Mouse (Mus musculus) limb, embryonic 11.5 days (tissue): ENCODE results near the gene Lsr. TPM values are rescaled to one million over a fixed set of nuclear protein-coding genes. Genes with fewer than 3 reads are reported as not detected.

ENCODE experiments used
- ATAC-seq: fragments of 200-750 bp; cut with Nextera tagmentation; 2 replicates; pipeline ENCODE4 v1.8.0; 2017; ENCODE audit warnings: low read depth; ENCODE audit not compliant: insufficient number of reproducible peaks, low FRiP score, low TSS enrichment
- DNase-seq: peaks from one replicate; pipeline ENCODE4 v3.0.0-alpha.2; 2015; ENCODE audit warnings: low spot score
- H3K27ac ChIP-seq: fragments of 300-500 bp; sonication (generic); replicated peaks from 2 replicates; pipeline ENCODE4 v1.5.1; 2014; ENCODE audit warnings: low read depth, mild to moderate bottlenecking, low read length
- H3K27me3 ChIP-seq: fragments of 300-500 bp; sonication (generic); 2 replicates; pipeline ENCODE4 v1.6.1; 2014; ENCODE audit warnings: mild to moderate bottlenecking, low read length, mixed read lengths; ENCODE audit not compliant: control insufficient read depth, insufficient read depth
- H3K36me3 ChIP-seq: fragments of 300-500 bp; sonication (generic); 2 replicates; pipeline ENCODE4 v1.6.1; 2014; ENCODE audit warnings: mild to moderate bottlenecking, low read length, moderate library complexity, mixed read lengths; ENCODE audit not compliant: control insufficient read depth, insufficient read depth
- H3K4me1 ChIP-seq: fragments of 300-500 bp; sonication (generic); 2 replicates; pipeline ENCODE4 v1.6.1; 2014; ENCODE audit warnings: low read length, mixed read lengths; ENCODE audit not compliant: control insufficient read depth, insufficient read depth
- H3K4me2 ChIP-seq: fragments of 300-500 bp; sonication (generic); 2 replicates; pipeline ENCODE4 v1.6.1; 2014; ENCODE audit warnings: low read depth, mild to moderate bottlenecking, moderate library complexity; ENCODE audit not compliant: severe bottlenecking
- H3K4me3 ChIP-seq: fragments of 300-500 bp; sonication (generic); 2 replicates; pipeline ENCODE4 v1.5.1; 2014; ENCODE audit warnings: low read depth, low read length
- H3K9ac ChIP-seq: fragments of 300-500 bp; sonication (generic); 2 replicates; pipeline ENCODE4 v1.6.1; 2014; ENCODE audit warnings: mild to moderate bottlenecking, low read length
- H3K9me3 ChIP-seq: fragments of 300-500 bp; sonication (generic); 2 replicates; pipeline ENCODE4 v1.6.1; 2016; ENCODE audit warnings: low read length; ENCODE audit not compliant: control insufficient read depth
- WGBS: fragments of 180-500 bp; shearing (Covaris S2); extraction: QIAGEN DNeasy Blood & Tissue Kit; methylation state at CpG from one replicate; pipeline ENCODE4 v1.1.7; 2014; 5-methylcytosine and 5-hydroxymethylcytosine counted together
- polyA plus RNA-seq: library from polyadenylated mRNA; unstranded; fragments of >200 nt; fragmentation: Nextera tagmentation; extraction: Ambion mirVana; gene quantifications from 2 replicates; pipeline ENCODE4 v1.2.1, GENCODE M21; 2014

Gene Lsr
- polyA plus RNA-seq, 1 experiment from 2014 or later: 27.5 TPM

DNA sequence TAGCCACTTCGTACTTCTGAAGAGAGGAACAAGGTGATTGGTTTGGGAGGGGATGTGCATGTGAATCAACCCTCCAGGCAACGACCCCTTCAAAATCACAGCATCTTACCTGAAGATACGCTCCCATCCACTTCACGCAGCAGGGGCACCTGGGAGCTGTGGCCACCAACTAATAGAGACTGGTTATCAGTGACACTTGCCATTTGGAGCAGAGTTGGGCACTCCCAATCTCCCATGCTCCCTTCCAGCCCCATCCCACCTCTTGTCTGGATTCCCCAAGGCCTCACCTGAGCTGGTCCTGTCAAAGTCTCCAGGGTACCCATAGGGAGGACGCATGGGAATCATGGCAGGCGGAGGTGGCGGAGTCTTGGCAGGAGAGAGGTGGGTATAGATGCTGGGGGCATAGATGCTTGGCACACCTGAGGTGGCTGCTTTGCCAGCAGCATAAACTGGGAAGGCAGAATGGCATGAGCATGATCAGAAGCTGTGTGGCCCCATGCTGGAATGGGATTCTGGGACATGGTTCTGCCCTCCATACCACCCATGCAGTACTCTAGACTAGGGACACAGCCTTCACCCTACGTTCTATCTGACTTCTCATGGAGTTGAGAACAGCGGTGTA, 14.3 kb downstream of the Lsr start:
- H3K36me3 ChIP-seq: peaks cover 3% of the 10 kb centered on the region; the same call in 1 of the 2 replicates
- peaks cover 3% of the 10 kb centered on the region; the same call in 1 of the 2 replicates for H3K4me1 ChIP-seq
- no peaks in the 10 kb centered on the region for H3K27me3 ChIP-seq
- no peak overlapping the region for H3K4me2 ChIP-seq
- no peaks in the 10 kb centered on the region; the same call in 1 of the 2 replicates for H3K9me3 ChIP-seq
- DNase-seq (no peak), ATAC-seq (no peak)
- no peak overlapping the region for H3K9ac ChIP-seq
- 97% methylated on average over 9 of the region's 9 CpGs for WGBS
- H3K27ac ChIP-seq: no peak overlapping the region
- no peak overlapping the region for H3K4me3 ChIP-seq

DNA sequence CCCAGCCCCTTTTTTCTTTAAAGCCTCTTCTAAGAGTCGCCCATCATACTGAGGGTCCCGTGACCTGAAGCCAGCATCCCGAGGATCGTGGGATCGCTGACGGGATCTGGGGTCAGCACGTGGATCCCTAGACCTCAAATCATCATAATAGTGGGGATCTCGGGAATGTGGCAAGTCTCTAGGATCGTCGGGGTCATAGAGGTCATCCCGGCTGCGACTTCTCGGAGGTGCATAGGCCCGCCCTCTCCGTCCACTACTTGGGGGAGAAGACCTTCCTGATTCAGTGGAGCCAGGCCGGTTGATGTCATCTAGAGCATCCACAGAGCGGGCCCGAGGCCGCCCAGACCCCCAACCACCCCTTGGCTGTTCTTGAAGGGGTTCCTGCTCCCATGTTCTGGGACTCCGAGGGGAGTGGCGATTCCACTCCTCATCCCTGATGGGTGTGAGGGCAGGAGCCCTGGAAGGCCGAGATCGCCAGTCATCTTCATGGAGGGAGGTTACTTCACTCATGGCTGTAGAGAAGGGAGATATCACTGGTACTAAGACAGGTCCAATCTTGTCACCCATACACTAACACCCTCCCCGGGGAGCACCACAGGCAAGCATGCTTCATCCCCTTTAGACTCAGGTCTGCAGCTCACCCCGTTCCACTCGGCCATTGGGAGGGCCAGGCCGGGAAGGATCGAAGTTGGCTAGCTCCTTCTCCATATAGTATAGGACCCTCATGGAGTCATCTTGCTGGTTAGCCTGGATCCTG, 15.0 kb downstream of the Lsr start:
- 75% methylated on average over 28 of the region's 28 CpGs for WGBS
- peak overlapping the region; percentile 97; the same call in 1 of the 2 replicates for H3K27ac ChIP-seq
- H3K4me3 ChIP-seq: peak overlapping the region; percentile 83
- H3K9ac ChIP-seq: peak overlapping the region; percentile 96
- no peaks in the 10 kb centered on the region for H3K27me3 ChIP-seq
- H3K4me2 ChIP-seq: peak overlapping the region; percentile 91
- no peak for ATAC-seq
- H3K9me3 ChIP-seq: no peaks in the 10 kb centered on the region; the same call in 1 of the 2 replicates
- peaks cover 7% of the 10 kb centered on the region; the same call in 1 of the 2 replicates for H3K36me3 ChIP-seq
- peak; percentile 28 for DNase-seq
- H3K4me1 ChIP-seq: peaks cover 3% of the 10 kb centered on the region; the same call in 1 of the 2 replicates

DNA sequence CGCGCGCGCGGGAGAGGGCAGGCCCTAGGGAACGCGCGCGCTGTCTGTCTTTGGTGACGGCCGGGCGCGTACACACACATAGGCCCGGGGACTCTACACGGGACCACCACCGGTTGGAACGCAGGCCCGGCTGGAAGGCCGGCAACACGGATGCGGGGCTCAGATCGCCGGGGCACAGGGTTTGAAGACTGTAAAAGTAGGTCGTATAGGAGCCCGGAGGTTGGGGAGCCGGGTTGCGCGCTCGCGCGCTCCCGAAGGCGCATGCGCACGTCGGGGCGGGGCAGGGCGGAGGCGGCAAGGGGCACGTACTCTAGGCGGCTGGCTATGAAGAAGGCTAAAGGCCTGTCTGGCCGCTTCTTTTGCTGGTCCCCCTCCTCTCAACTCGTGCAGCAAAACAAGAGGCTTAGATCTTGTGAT, 15.9 kb downstream of the Lsr start:
- Histone ChIP-seq H3K9ac (peak overlapping the region; percentile 96), H3K4me3 (peak overlapping the region; percentile 83), H3K9me3 (no peaks in the 10 kb centered on the region; the same call in 1 of the 2 replicates), H3K4me1 (peaks cover 3% of the 10 kb centered on the region; the same call in 1 of the 2 replicates), H3K27me3 (no peaks in the 10 kb centered on the region), H3K4me2 (peak overlapping the region; percentile 91), H3K36me3 (peaks cover 13% of the 10 kb centered on the region; the same call in 1 of the 2 replicates), H3K27ac (peak overlapping the region; percentile 97)
- ATAC-seq (peak; percentile 44; the same call in 1 of the 2 replicates), DNase-seq (peak; percentile 92)
- under 1% methylated on average over 40 of the region's 43 CpGs for WGBS

DNA sequence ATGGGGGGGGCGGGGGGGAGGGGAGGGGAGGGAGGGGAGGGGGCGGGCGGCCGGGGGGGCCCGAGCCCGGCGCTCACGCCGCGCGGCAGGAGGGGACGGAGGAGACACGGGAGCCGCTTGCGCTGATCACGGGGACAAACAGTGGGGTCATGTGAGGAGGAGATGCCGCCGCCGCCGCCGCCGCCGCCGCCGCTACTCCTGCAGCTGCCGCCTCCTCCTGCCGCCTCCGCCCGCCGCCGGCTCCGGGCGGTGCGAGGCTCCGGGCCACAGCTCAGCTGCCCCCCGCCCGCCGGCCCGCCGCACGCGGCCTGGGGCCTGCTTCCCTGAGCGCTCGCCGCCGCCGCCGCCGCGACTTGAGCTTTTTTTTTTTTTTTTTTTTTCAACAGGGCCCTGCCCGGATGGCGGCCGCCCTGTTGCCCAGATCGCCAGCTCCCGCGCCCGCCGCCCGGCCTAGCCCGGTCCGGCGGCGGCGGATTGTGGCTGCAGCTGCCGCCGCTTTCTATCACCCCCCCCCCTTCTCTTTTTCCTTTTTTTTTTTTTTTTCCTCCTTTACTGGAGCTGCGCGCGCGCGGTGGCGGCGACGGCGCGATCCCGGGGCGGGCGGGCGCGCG, 16.4 kb downstream of the Lsr start, which contains the start of gene Usf2:
Gene Usf2, minus strand, starts transcription at position 48 of the 611 bp plus-strand sequence.
- 0% methylated on average over 31 of the region's 82 CpGs for WGBS
- Histone ChIP-seq H3K4me1 (peaks cover 3% of the 10 kb centered on the region; the same call in 1 of the 2 replicates), H3K9ac (peak within 1 kb of the TSS; percentile 96), H3K9me3 (no peaks in the 10 kb centered on the region; the same call in 1 of the 2 replicates), H3K27ac (peak within 1 kb of the TSS; percentile 97), H3K36me3 (peaks cover 18% of the 10 kb centered on the region), H3K4me2 (peak within 1 kb of the TSS; percentile 91), H3K27me3 (no peaks in the 10 kb centered on the region), H3K4me3 (peak within 1 kb of the TSS; percentile 83)
- ATAC-seq (peak; percentile 21; the same call in 1 of the 2 replicates), DNase-seq (peak; percentile 82)

DNA sequence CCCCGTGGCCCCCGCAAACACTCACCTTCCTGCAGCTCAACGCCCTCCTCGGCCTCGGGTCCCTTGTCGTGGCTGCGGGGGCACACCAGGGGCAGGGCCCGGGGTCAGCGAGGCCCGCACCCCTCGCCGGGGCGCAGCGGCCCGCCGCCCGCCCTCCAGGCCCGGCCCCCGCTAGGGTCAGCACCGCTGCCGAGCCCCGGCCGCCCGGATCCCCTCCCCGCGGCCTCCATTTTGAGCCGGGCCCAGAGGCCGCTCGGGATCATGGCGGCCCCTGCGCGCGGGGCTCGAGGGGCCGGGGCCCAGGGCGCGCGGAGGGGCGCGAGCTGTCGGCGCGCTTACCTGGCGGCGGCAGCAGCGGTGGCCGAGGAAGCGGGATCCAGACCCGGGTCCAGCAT, 16.9 kb downstream of the Lsr start:
- peaks cover 3% of the 10 kb centered on the region; the same call in 1 of the 2 replicates for H3K4me1 ChIP-seq
- peak overlapping the region; percentile 96 for H3K9ac ChIP-seq
- no peak for DNase-seq
- peak overlapping the region; percentile 91 for H3K4me2 ChIP-seq
- WGBS: under 1% methylated on average over 37 of the region's 49 CpGs
- peaks cover 19% of the 10 kb centered on the region for H3K36me3 ChIP-seq
- H3K27me3 ChIP-seq: no peaks in the 10 kb centered on the region
- peak overlapping the region; percentile 97 for H3K27ac ChIP-seq
- H3K4me3 ChIP-seq: peak overlapping the region; percentile 83
- H3K9me3 ChIP-seq: no peaks in the 10 kb centered on the region; the same call in 1 of the 2 replicates
- peak; percentile 15 for ATAC-seq

DNA sequence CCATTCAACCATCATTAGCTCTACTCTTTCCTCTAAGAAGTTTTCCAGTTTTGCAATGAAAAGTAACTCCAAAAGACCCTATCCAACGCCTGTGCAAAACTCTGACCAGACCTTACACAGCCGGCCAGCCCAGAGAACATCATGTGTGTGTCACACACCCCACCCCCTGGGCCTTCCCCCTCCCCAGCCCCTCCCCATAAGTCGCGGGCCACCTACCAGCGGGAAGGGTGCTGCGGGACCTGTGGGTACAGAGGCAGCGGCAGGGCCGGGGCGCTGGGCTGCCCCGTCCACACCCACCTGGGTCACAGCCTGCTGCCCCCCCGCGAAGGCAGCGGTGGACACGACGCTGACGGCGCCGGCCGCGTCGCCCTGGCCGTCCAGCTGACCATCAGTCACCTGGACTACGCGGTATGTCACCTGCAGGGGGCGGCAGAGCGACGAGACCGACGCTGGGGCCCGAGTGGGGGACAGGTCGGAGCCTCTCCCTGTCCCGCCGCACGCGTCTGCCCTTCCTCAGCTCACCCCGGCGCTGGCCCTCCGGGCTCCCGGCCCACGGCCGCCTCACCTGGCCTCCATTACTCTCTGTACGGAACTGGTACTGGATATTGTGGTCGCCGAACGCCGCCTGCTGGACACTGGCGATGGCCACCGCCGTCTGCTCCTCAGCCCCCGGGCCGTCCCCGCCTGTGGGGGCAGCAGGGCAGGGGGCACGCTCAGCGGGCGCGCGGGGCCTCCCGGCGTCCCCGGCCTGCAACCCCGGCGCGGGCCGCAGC, 17.5 kb downstream of the Lsr start:
- Histone ChIP-seq H3K9me3 (no peaks in the 10 kb centered on the region), H3K4me1 (peaks cover 3% of the 10 kb centered on the region; the same call in 1 of the 2 replicates), H3K4me2 (peak overlapping the region; percentile 91), H3K36me3 (peaks cover 20% of the 10 kb centered on the region), H3K27me3 (no peaks in the 10 kb centered on the region), H3K27ac (peak overlapping the region; percentile 97), H3K4me3 (peak overlapping the region; percentile 83), H3K9ac (peak overlapping the region; percentile 96)
- ATAC-seq (peak; percentile 68), DNase-seq (peak; percentile 96)
- WGBS: under 1% methylated on average over 49 of the region's 64 CpGs

DNA sequence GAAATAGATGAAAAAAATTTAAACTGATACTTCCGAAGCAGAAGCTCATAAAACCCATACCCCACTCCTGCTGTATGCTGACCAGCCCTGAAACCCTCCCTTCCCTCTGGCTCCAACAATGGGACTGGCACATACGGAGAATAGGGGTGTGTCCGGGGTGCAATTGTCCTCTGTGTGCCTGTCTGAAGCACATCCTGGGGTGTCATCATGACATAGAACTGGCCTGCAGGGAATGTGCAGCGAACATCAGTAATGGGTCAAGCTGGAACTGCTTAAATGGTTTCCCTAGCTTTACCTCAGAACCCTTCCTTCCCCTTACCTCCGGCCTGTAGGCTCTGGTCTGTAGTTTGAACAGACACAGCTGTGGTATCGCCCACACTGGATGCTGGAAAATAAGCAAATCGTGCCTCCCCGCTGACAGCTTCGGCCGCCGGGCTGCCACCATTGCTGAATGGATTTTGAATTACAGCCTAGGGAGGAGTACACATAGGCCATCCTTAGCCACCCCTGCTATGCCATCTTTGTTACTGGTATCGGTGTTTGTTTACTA, 18.2 kb downstream of the Lsr start:
- Histone ChIP-seq H3K9me3 (no peaks in the 10 kb centered on the region), H3K4me3 (peak overlapping the region; percentile 83), H3K27ac (no peak overlapping the region), H3K4me2 (peak overlapping the region; percentile 91; the same call in 1 of the 2 replicates), H3K27me3 (no peaks in the 10 kb centered on the region), H3K36me3 (peaks cover 22% of the 10 kb centered on the region), H3K9ac (no peak overlapping the region), H3K4me1 (peaks cover 3% of the 10 kb centered on the region; the same call in 1 of the 2 replicates)
- DNase-seq (no peak), ATAC-seq (no peak)
- 93% methylated on average over 12 of the region's 12 CpGs for WGBS
